Mouse (Mus musculus) B cell, adult 62 days (primary cell): ENCODE results near the gene Rnpc3. TPM values are rescaled to one million over a fixed set of nuclear protein-coding genes. Genes with fewer than 3 reads are reported as not detected.

ENCODE experiments used
- total RNA-seq: library from RNA; stranded (reverse); gene quantifications from 4 replicates; pipeline ENCODE4 v1.2.4, GENCODE M21; 2023

Rnpc3 gene
- total RNA-seq, result 71.1 to 80.3 TPM (median 76.0 TPM) in 4 replicates

DNA sequence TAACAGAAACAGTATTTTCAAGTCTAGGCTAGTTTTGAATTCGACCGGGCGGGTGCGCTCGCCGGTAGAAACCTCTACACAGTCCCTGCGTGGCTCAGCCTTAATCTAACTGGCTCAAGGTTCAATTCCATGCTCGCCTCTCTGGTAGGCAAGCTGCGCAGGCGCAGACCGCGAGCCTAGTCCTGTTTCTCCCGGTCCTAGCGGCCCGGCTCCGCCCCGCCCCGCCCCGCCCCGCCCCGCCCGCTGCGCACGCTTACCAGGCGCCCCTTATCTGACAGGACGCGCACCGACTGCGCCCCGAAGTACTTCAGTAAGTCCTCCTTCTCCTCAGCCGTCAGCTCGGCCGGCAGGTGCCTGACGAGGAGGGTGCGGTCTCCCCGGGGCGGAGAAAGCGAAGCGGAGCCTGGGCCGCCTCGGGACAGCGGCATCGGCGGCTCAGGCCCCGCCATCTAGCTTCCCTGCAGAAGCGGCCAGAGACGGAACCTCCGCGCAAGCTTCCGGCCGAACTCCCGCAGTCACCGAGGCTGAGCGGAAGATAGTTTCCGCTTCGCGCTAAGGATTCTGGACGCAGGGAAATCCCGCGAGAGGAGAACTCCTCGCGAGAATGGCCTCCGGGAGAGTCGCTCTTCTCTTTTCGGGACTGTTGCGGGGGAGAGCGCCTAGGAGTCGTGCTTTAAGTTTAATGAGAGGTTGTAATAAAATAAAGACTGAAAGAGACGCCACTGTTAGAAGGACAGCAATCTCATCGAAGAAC, at the start of gene Rnpc3:
Gene Rnpc3 (minus strand): TSS at position 544 of the 754 bp plus-strand sequence.

DNA sequence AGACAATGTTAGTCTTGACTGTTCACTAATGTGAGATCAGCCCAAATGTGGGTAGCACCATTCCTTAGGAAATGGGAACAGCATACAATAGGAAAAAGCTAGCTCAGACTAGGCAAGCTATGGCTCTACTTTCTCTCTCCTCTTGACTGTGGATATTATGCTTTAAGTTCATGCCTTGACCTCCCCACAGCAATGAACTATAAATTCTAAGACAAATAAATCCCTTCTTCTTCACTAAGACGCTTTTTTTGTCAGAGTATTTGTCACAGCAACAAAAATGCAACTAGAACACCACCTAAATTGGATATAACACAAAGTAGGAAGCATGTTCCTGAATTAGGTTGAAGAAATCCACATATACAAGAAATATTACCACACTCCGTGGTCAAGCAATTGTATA, 23.4 kb downstream of the Rnpc3 start, which contains the start of gene Amy1:
Gene Amy1 (minus strand): TSS at position 101 of the 400 bp plus-strand sequence.

Other genes starting within 250 kb of the Rnpc3 start
- gene Amy2a1, start 97.7 kb downstream of the Rnpc3 start, total RNA-seq, result 0.75 to 1.2 TPM in 2 of 4 replicates, not detected in the others
- gene Amy1, start 23.4 kb downstream of the Rnpc3 start, total RNA-seq, result 0.41 to 2.4 TPM (median 1.1 TPM) in 4 replicates